Mouse (Mus musculus) heart, adult 18-20 months (tissue): ENCODE data around the gene Gap43. TPM values are rescaled to one million over a fixed set of nuclear protein-coding genes. Genes with fewer than 3 reads are reported as not detected.
"Not testable (repeated sequence)": the region's sequence is repeated elsewhere in the genome, so short reads cannot be mapped to it uniquely, and the experiment has no call there.

Experiments
- DNase-seq, 2 experiments: peaks; one replicate each; pipeline ENCODE4 v3.0.0; 2021 to 2022; ENCODE audit warnings: mixed read lengths in 1 of 2
- long read RNA-seq, 2 experiments: library from polyadenylated mRNA; stranded (forward); transcript quantifications; one replicate each; pipeline ENCODE4 v2.0.0; 2021
- total RNA-seq, 2 experiments: library from RNA; stranded (reverse); gene quantifications; 2 replicates each; pipeline ENCODE4 v1.2.3; 2021

The Gap43 gene
- total RNA-seq: under 1 TPM; 0.17 to 0.41 TPM
- long read RNA-seq, experiment 1: 0 reads
- long read RNA-seq, experiment 2: 0 reads

DNA sequence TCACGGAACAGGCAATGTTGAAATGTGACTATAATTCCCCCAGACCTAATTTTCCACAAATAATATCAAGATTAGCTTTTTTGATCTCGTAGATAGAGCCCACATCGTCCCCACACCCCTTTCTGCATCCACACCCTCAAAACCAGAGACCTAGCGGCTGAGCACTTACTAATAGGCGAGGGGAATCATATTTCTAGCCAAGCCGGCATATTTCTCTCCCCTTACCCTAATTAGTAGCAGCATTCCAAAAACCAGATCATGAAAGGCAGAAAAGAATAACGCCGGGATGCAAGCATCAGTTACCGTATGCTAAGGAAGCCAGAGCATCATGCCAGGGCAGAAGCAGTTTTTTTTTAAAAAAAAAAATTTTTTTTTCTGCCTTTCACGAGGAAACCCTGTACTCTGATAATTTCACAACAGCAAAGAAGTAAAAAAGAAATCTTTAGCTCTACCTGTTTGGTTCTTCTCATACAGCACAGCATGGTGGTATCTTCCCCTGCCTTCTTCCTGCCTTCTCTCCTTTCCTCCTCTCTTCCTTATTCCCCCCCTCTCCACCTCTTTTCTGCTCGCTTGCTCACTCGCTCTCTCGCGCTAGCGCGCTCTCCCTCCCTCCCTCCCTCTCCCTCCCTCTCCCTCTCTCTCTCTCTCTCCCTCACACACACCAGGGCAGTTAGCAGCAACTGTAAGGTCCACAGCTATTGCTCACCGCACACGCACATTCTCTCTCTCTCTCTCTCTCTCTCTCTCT, at the start of gene Gap43:
TSS of gene Gap43 (minus strand) at position 631 of the 748 bp plus-strand sequence.
- no peak for DNase-seq

- no peak for DNase-seq
Observed at GRCm38 (mm10) chr16:42381328-42381838, 40.9 kb upstream of the Gap43 start.

- DNase-seq: no peak
Observed at GRCm38 (mm10) chr16:42380641-42381040, 40.2 kb upstream of the Gap43 start.

GRCm38 (mm10) chr16:42370148-42370547, 29.7 kb upstream of the Gap43 start:
- DNase-seq: no peak

- no peak for DNase-seq
Observed at GRCm38 (mm10) chr16:42369346-42369745, 28.9 kb upstream of the Gap43 start.

DNA sequence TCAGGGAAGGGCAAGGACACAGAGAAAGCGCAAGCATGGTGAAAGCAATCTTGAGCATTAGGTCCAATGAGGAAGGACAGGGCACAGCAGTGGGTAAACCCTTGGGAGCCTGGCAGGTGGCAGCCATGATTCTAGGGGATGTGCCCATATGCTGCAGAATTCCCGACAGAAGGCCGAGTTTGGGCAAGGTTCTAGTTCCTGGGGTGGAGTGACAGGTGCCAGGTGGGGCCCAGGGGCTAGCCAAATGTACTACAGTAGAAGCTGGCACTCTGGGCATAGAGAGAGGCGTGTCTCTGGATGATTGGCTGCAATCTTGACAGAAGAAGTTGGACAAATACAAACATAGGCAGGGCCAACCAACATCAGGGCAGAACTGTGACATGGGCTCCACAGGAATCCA, 19.6 kb upstream of the Gap43 start:
- no peak for DNase-seq

DNA sequence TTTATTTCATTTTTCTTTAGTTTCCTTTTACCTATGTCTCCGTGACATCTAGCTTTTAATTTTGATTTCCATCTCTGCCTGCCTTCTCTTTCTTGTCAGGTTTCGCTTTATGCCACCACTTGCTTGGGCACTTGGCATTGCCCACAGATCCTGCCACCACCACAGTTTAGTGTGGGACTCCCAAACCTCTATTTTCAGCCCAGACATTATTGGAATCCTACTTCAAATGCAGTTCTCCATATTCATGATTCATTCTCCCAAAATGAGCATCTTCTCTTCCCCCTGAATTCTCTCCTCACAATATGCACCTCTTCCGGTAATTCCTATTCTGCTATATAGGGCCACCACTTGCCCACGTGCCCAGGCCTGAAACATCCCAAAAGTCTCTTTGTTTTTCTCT, 17.6 kb upstream of the Gap43 start:
- DNase-seq: no peak

GRCm38 (mm10) chr16:42350076-42350475, 9.6 kb upstream of the Gap43 start:
- DNase-seq: peak in 1 of 2 experiments; percentile 20

GRCm38 (mm10) chr16:42340865-42341264, 414 bp upstream of the Gap43 start:
- DNase-seq: not testable (repeated sequence)

DNA sequence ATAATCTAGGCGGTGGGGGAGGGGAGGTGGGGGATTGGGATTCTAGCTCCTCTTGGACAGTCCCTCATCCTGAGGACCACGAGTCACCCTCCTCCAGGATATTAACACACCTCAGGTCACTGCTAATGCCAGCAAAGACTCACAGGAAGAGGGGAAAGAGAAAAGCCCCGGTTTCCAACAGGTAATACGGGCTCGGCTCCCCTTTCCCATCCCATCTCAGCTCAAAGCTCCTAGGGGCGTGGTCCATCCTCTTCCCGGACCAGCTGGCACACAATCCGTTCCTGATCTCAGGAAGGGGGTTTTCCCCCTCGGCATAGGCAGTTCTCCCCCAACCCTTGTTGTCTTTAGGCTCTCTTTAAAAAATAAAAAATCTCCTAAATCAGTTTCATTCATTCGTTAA, 939 bp downstream of the Gap43 start:
- DNase-seq: no peak

DNA sequence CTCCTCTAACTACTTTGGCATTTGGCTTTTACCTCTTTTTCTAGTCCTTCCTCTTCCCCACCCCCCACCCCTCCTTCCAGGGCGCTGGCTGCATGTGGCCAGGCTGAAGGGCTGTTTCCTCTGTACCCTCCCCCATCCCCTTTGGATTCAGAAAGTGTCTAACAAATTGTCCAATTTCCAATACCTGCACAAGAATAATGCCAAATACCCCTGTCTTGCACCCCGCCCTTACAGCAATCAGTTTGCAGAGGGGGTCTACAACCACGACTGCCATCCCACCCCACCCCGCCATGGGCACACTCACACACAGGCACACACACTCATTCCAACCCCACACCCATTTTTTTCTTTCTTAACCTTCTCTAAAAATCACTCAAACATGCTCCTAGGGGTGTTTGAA, 1.5 kb downstream of the Gap43 start:
- DNase-seq: no peak

GRCm38 (mm10) chr16:42338342-42338741, 2.1 kb downstream of the Gap43 start:
- no peak for DNase-seq

DNA sequence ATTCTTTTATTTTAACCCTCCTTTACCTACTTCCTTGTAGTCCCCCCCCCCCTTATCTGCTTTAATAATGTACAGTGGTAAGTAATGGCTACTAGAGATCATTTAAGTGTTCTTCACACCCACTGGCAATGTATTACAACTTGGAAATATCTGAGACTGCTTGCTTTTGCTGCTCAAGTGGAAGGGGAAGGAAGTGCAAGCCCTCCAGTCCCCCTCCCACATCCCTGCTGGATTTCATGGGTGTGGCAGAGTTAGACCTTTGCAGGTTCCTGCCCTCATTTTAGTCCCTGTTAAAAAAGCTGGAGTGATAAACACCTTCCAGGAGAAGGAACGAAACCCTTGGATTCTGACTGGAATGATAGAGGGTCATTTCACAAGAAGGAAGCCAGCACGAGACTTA, 2.8 kb downstream of the Gap43 start:
- DNase-seq: no peak

- DNase-seq: no peak
Observed at GRCm38 (mm10) chr16:42336610-42337009, 3.8 kb downstream of the Gap43 start.

DNA sequence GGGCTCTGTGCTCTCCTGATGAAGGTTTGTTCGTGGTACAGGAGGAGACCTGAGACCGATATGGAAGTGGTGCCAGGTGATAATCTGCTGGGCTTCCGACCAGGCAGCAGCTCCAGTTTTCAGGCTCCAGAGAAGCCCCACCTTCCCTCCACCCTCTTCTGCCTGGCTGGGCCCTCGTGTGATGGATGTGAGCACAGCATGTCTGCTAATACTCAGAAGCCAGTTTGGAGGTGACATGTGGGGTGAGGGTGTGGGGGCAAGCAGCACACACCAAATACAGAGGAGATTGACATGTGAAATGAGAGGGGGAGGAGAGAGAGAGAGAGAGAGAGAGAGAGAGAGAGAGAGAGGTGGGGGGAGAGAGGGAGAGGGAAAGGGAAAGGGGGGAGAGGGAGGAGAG, 8.1 kb downstream of the Gap43 start:
- DNase-seq: no peak

- DNase-seq: no peak
Observed at GRCm38 (mm10) chr16:42326191-42326590, 14.3 kb downstream of the Gap43 start.

DNA sequence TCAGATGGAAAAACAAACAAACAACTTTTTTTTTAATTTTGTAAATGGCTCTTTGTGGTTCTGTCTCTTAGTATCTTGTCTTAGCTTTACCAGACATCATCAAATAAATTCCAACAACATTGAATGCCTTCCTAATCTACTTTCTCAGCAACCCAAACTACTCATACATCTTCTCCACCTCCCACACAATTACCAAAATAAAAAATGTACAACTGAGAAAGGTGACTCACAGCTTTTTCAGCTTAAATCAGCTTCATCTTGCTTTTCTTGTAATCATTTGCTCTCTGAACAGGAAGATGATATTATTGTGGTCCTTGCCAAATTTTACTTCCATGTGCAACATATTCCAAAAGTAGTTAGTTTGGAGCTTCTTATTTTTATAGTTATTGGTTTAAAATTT, 14.9 kb downstream of the Gap43 start:
- no peak for DNase-seq

- DNase-seq: peak; percentile 24 to 46
Observed at GRCm38 (mm10) chr16:42319831-42320230, 20.6 kb downstream of the Gap43 start.

DNA sequence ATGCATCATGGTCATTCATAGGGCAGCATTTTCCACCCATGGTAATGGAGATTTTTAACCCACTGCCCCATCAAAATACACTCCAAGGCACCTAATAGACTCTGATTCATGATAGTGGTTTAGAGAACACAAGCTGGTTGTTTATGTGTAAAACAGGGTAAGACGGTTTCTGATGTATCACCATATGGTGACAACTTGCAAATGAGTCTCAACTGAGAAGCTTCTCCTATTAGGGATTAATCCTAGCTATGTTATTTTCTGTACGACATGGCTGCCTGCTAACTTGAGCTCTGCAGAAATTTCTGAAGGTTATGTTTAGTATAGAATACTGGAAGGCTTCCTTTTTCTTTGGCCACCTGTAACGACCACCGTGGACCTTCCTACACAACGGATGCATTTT, 21.1 kb downstream of the Gap43 start:
- DNase-seq: no peak

DNA sequence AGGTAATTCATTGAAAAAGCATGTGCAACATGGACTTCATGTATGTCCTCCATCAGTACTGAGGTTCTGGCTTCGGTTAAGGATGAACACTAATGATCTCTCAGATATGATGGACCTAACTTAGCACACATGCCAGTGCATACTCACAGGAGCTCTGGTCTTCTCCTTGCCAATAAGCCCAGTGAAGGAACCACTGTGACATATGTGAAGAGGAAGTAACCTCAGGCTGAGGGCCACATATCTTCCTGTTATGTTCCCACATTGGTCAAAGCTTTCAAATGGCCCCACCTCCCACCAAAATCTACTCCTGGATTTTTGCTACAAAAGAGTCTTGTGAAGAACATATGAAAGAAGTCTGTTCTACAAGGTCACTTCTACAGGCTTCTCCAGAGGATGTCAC, 28.3 kb downstream of the Gap43 start:
- DNase-seq: no peak

DNA sequence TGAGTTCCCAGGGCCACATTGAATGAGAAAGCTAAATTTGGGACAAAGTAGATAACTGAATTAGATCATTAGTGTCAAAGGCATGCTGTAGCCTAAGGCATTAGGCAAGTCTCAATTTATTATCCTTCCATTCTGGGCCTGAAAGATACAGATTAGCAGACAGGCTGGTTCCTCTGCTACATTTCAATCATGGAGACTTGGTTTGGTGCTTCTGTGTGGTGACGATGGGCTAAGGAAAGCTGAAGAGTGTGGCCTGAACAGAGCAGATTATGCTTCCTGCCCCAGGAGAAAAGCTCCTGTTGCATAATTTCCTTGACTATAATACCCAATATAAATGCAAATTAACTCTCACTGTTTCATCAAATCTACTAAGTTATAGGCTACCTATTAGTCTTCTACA, 31.7 kb downstream of the Gap43 start:
- DNase-seq: no peak

DNA sequence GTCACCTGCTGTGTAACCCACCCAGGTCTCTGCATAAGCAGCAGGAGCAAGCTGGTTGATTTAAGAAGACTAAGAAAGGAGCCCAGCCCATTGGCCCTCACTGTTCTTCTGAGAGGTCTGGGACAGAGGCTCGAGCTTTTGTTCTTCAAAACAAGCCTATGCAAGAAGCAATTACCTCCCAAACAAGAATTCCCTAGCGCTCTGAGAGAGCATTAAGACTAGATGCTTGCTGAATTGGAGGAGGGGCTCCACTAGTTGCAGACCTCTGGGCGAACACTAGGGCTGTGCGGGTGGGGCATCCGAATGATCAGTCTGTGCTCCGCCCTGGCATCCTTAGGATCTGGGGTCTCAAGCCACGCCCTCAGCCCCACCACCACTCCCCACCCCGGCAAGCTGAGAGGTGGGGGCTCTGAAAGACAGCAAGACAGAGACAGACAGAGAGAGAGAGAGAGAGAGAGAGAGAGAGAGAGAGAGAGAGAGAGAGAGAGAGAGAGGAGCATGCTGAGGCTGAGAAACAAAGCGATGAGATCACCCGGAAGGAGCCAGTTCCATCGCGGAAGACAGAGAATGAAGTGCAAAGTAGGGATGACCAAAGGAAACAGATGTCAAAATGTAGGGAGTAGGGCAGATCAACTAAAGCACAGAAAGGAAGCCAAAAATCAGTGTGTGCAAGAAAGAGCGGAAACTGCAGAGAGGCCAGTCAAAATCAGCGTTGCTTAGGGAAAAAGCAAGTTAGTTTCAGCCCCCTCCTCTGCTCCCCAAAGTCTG, 34.3 kb downstream of the Gap43 start:
- DNase-seq: peak; percentile 8 to 9

GRCm38 (mm10) chr16:42303461-42303860, 37.0 kb downstream of the Gap43 start:
- no peak for DNase-seq
